Mouse (Mus musculus) kidney, adult 2 months (tissue): Measurements from ENCODE around the gene Kif1a.

Source experiments
- CTCF ChIP-seq: fragments of 200-500 bp; conservative IDR thresholded peaks from 2 replicates; pipeline ENCODE4 v1.5.1; 2011; ENCODE audit warnings: low read depth, mild to moderate bottlenecking, control low read depth, low read length, moderate library complexity, mixed read lengths; ENCODE audit not compliant: insufficient read depth, insufficient read length
- POLR2A ChIP-seq: fragments of 200-500 bp; IDR thresholded peaks from one replicate; pipeline ENCODE4 v1.6.1; 2011; ENCODE audit warnings: low read depth, low read length, control low read depth

- no peak for TF ChIP-seq POLR2A
- no peak; the same call in 1 of the 2 replicates for TF ChIP-seq CTCF
These were observed 72.4 kb downstream of the Kif1a start for GRCm38 (mm10) chr1:93029387-93029786.
